Mouse (Mus musculus) stomach, postnatal 0 days (tissue): ENCODE data around the gene Dctn3.
"Not testable (repeated sequence)": the region's sequence is repeated elsewhere in the genome, so short reads cannot be mapped to it uniquely, and the experiment has no call there.

Source experiments
- CTCF ChIP-seq: IDR thresholded peaks from 2 replicates; pipeline ENCODE4 v1.5.1; 2016; ENCODE audit warnings: antibody characterized with exemption, low read depth, mild to moderate bottlenecking, moderate library complexity
- EP300 ChIP-seq: optimal IDR thresholded peaks from 2 replicates; pipeline ENCODE3; 2016; ENCODE audit warnings: antibody characterized with exemption

DNA sequence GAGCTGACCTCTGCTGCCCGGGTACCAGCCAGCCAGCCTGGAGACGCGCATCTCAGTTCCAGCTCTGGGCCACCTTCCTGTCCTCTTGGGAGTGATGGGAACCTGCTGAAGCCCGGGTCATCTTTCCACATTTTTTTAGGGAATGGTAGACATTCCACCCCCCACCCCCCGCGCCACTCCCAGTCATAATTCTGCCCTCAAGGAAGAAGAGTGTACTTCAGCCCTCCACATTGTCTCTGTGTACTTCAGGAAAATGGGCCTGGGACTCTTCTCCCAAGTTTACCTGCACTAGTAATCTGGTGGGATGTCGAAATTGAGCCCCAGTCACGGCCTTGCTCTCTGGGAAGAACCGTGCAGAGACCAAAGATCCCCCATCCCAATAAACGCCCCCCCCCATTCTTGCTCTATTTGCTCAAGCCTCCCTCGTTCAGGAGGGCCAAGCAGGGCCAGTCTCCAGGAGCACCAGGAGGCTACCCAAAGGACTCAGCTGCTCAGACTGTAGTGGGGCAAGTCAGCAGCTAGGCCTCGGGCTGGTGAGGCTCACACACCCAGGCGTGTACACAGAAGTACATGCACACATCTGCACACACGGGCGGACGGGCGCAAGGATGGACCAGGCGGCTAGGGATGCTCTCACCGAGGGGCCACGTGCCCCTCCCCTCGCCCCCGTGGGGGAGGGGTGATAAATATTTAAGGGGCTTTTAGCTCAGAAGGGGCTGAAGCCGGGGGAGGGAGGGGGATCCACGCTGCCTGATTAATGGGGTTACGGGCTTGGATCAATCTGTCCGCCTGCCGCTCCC, 38.6 kb downstream of the Dctn3 start:
- TF ChIP-seq CTCF, EP300: not testable (repeated sequence)
